In the genomic region with DNA sequence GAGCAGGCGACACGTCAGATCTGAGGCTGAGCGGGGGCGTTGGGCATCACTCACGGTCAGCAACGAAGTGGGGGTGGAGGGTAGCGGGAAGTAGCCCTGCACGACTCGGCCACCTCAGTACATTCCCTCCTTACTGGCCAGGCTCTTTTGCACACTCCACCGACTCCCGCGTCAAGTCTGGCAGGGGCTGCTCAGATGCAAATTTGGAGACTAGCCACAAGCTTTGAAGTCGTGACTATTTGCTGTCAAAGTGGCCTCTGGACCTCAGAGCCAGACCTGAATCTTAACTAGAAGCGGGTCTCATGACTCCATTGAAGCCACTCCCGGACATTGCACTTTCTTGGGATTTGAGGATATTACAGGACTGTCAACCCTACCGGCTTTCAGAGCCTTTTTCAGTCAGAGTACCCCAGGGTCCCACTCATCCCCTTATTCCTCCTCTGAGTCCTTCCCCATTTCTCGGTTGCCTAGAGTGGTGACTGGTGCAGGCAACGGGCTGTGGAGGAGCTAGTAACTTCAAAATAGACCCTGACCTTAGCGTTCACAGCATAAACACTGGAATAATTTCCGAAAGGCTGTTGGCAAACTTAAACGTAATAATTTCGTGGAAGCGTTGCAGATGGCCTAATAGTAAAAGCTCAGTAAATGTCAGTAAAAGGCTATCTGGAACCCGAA, we compare ENCODE assay signal across 16 mouse cellular contexts. TPM values are rescaled to one million over a fixed set of nuclear protein-coding genes. Genes with fewer than 3 reads are reported as not detected.
DNase-seq lines count a peak whose midpoint lies in the region; ATAC-seq lines count a peak whose summit lies in the region.
"Had no signal": no experiment of that assay in that cellular context is flagged by ENCODE, and none has a peak within 500 bp of the region (broad histone marks: within the 10 kb centered on the region; RNA-seq: fewer than 3 reads in every experiment).

No protein-coding gene starts in this region.

- no peaks in the 10 kb centered on the region for H3K36me3 ChIP-seq in forebrain, embryonic 10.5 days (replicated peaks)
- no peaks in the 10 kb centered on the region for H3K36me3 ChIP-seq in forebrain, embryonic 14.5 days (ENCODE audit: control insufficient read depth, insufficient read depth, low read length)
- H3K36me3 ChIP-seq in hindbrain, embryonic 11.5 days (ENCODE audit: control insufficient read depth, insufficient read depth, low read length) = no peaks in the 10 kb centered on the region
- H3K36me3 ChIP-seq: heart, embryonic 15.5 days; intestine, embryonic 15.5 days; liver, embryonic 12.5 days had no signal

- no peak overlapping the region for H3K27ac ChIP-seq in forebrain, embryonic 10.5 days
- no peak overlapping the region for H3K27ac ChIP-seq in forebrain, embryonic 14.5 days (ENCODE audit: low read depth, low read length)
- peak overlapping the region; percentile 61 for H3K27ac ChIP-seq in hindbrain, embryonic 11.5 days (ENCODE audit: low read depth, low read length)
- H3K27ac ChIP-seq: heart, embryonic 15.5 days; intestine, embryonic 15.5 days; left cerebral cortex, adult 2 months; liver, embryonic 12.5 days had no signal

- no peak overlapping the region for H3K4me2 ChIP-seq in forebrain, embryonic 14.5 days (ENCODE audit: low read length)
- H3K4me2 ChIP-seq in hindbrain, embryonic 11.5 days (replicated peaks; ENCODE audit: low read depth, low read length) = peak overlapping the region; percentile 25
- H3K4me2 ChIP-seq: heart, embryonic 15.5 days; intestine, embryonic 15.5 days; liver, embryonic 12.5 days had no signal

- no peaks in the 10 kb centered on the region for H3K9me3 ChIP-seq in forebrain, embryonic 10.5 days
- H3K9me3 ChIP-seq in forebrain, embryonic 14.5 days (replicated peaks; ENCODE audit: control insufficient read depth, low read length) = no peaks in the 10 kb centered on the region
- no peaks in the 10 kb centered on the region for H3K9me3 ChIP-seq in hindbrain, embryonic 11.5 days (ENCODE audit: control insufficient read depth, low read length)
- H3K9me3 ChIP-seq: heart, embryonic 15.5 days; intestine, embryonic 15.5 days; liver, embryonic 12.5 days had no signal

- H3K27me3 ChIP-seq in forebrain, embryonic 10.5 days (ENCODE audit: poor library complexity, severe bottlenecking) = peaks cover 100% of the 10 kb centered on the region
- peaks cover 86% of the 10 kb centered on the region for H3K27me3 ChIP-seq in forebrain, embryonic 14.5 days (replicated peaks; ENCODE audit: control insufficient read depth, insufficient read depth, low read length)
- peaks cover 96% of the 10 kb centered on the region for H3K27me3 ChIP-seq in hindbrain, embryonic 11.5 days (ENCODE audit: control insufficient read depth, insufficient read depth, low read length)

- H3K9ac ChIP-seq in forebrain, embryonic 14.5 days (ENCODE audit: low read length) = no peak overlapping the region
- H3K9ac ChIP-seq in hindbrain, embryonic 11.5 days (ENCODE audit: low read depth, low read length) = peak overlapping the region; percentile 35; the same call in 1 of the 2 replicates
- H3K9ac ChIP-seq: heart, embryonic 15.5 days; intestine, embryonic 15.5 days; liver, embryonic 12.5 days had no signal

- H3K4me1 ChIP-seq in forebrain, embryonic 10.5 days = peaks cover 22% of the 10 kb centered on the region
- H3K4me1 ChIP-seq in forebrain, embryonic 14.5 days (ENCODE audit: control insufficient read depth, insufficient read depth, low read length) = 0 out of 2 replicates have a peak, but pooled peaks cover 2% of the 10 kb centered on the region
- no peaks in the 10 kb centered on the region; the same call in 1 of the 2 replicates for H3K4me1 ChIP-seq in hindbrain, embryonic 11.5 days (replicated peaks; ENCODE audit: control insufficient read depth, insufficient read depth, low read length)
- H3K4me1 ChIP-seq: intestine, embryonic 15.5 days; liver, embryonic 12.5 days had no signal

- WGBS in forebrain, embryonic 10.5 days = 1% methylated on average over 24 of the region's 24 CpGs
- 1% methylated on average over 24 of the region's 24 CpGs for WGBS in forebrain, embryonic 14.5 days
- under 1% methylated on average over 24 of the region's 24 CpGs for WGBS in hindbrain, embryonic 11.5 days

- H3K4me3 ChIP-seq in forebrain, embryonic 10.5 days = no peak overlapping the region
- no peak overlapping the region for H3K4me3 ChIP-seq in forebrain, embryonic 14.5 days (ENCODE audit: low read depth, low read length)
- H3K4me3 ChIP-seq in hindbrain, embryonic 11.5 days (ENCODE audit: low read depth, low read length) = peak overlapping the region; percentile 16
- H3K4me3 ChIP-seq: heart, embryonic 15.5 days; intestine, embryonic 15.5 days; left cerebral cortex, adult 2 months; liver, embryonic 12.5 days had no signal

- peak; percentile 39 for DNase-seq in forebrain, embryonic 10.5 days (ENCODE audit: extremely low spot score, low spot score)
- DNase-seq in forebrain, embryonic 14.5 days (ENCODE audit: low spot score) = no peak
- DNase-seq in hindbrain, embryonic 11.5 days (ENCODE audit: low spot score) = peak; percentile 60
- peak; percentile 12 for DNase-seq in kidney, postnatal 14 days
- DNase-seq in neural tube, embryonic 10.5 days (ENCODE audit: extremely low spot score, low spot score) = peak; percentile 55
- DNase-seq in gastrocnemius, postnatal 36 days = no peak
- no peak for DNase-seq in layer of hippocampus, adult 9-10 months (ENCODE audit: low spot score)
- DNase-seq: adrenal gland, adult 2 months; cerebellum, adult 11-12 months had no signal

- no peak for ATAC-seq in forebrain, embryonic 14.5 days
- peak; percentile 36; the same call in 1 of the 2 replicates for ATAC-seq in hindbrain, embryonic 11.5 days (ENCODE audit: low FRiP score)
- no peak for ATAC-seq in CD4-positive, CD25-positive, alpha-beta regulatory T cell, adult 4 months
- ATAC-seq: intestine, embryonic 15.5 days; liver, embryonic 12.5 days had no signal

- intact Hi-C loops in gastrocnemius, postnatal 36 days (cut with DNase I) = no loop called here

RNA-seq across cellular contexts. Expression of a gene that starts 1.6 kb away (rescaled TPM):
- polyA plus RNA-seq in forebrain, embryonic 10.5 days (2016; fragmentation: Nextera tagmentation; extraction: Ambion mirVana) = not detected in 2 replicates
- polyA plus RNA-seq in forebrain, embryonic 14.5 days (2014; fragmentation: Nextera tagmentation; extraction: Ambion mirVana) = not detected in 2 replicates
- polyA plus RNA-seq in hindbrain, embryonic 11.5 days (2014; fragmentation: Nextera tagmentation; extraction: Ambion mirVana) = 5.2 and 5.4 TPM in 2 replicates
- not detected for polyA plus RNA-seq in CD4-positive, CD25-positive, alpha-beta regulatory T cell, adult 4 months (2017; shearing (Covaris generic))
- not detected for total RNA-seq in gastrocnemius, postnatal 36 days (2021)
- total RNA-seq: neutrophil, adult 5-6 weeks had no signal
- polyA plus RNA-seq: heart, embryonic 15.5 days; intestine, embryonic 15.5 days; liver, embryonic 12.5 days; small intestine, adult 2 months had no signal

Comparison
In these comparisons a context has a peak if more than half of its experiments do, and no peak if none do; other contexts are left out.
1. DNase-seq: peak in forebrain, embryonic 10.5 days (single experiment), hindbrain, embryonic 11.5 days (single experiment), kidney, postnatal 14 days (single experiment) and neural tube, embryonic 10.5 days (single experiment); none in forebrain, embryonic 14.5 days (single experiment), gastrocnemius, postnatal 36 days (0 of 2) and layer of hippocampus, adult 9-10 months (single experiment).